13 mouse cellular contexts compared by ENCODE assay signal in the genomic region with DNA sequence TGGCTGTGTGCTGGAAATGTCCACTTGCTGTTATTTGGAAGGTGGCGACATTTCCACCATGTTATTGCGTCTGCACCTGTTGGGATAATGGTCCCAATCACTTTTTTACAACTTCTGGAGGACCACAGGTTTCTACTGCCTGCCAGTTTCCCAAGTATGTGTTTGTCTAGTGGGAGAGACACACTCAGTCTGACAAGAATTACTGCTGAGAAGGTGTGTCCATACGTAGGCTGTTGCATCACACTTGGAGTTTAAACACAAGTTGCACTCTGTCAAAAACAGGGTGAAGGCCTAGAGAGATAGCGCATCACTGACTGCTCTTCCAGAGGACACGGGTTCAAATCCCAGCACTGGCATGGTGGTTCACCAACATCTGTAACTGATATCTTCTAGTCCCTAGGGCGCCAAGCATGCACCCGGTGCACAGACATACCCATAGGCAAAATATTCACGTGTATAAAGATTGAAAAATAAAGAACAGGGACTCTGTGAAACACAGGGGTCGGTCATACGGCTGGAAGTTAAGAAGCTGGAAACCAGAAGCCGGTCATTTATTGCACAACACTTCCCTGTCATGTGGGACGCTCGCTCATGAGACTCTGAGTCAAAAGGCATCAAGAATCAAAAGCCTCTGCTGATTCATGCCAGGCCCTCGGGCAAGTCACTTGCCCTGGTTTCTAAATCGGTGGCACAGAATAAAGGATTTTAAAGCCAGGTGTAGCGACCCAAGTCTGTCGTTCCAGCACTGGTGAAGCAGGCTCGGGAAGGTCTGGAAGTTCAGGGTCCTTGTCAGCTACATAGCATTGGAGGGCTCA. TPM values are rescaled to one million over a fixed set of nuclear protein-coding genes. Genes with fewer than 3 reads are reported as not detected.
DNase-seq lines count a peak whose midpoint lies in the region; ATAC-seq and TF ChIP-seq lines count a peak whose summit lies in the region.
"Had no signal": no experiment of that assay in that cellular context is flagged by ENCODE, and none has a peak within 500 bp of the region (broad histone marks: within the 10 kb centered on the region; RNA-seq: fewer than 3 reads in every experiment).

No protein-coding gene starts in this region.

- H3K4me3 ChIP-seq in liver, adult 2 months (ENCODE audit: insufficient read depth, low read depth, low read length), result no peak overlapping the region
- no peak overlapping the region for H3K4me3 ChIP-seq in myocyte
- H3K4me3 ChIP-seq in limb, embryonic 10.5 days, result no peak overlapping the region
- H3K4me3 ChIP-seq: forebrain, embryonic 10.5 days; heart, embryonic 13.5 days; midbrain, embryonic 12.5 days had no signal

- TF ChIP-seq POLR2A in liver, adult 2 months (IDR thresholded peaks at IDR 0.05; ENCODE audit: extremely low read depth, insufficient read depth, low read length), result no peak
- no peak for TF ChIP-seq POLR2A in myocyte (IDR thresholded peaks at IDR 0.05; ENCODE audit: insufficient read length, low read depth)

- H3K4me1 ChIP-seq in liver, adult 2 months (ENCODE audit: control insufficient read depth, insufficient read depth, low read length), result no peaks in the 10 kb centered on the region
- peaks cover 4% of the 10 kb centered on the region; the same call in 1 of the 2 replicates for H3K4me1 ChIP-seq in limb, embryonic 10.5 days
- H3K4me1 ChIP-seq: midbrain, embryonic 12.5 days had no signal

- peak; percentile 70 for DNase-seq in liver, adult 2 months (ENCODE audit: extremely low read depth, low read depth, low spot score)
- DNase-seq in liver, result no peak
- DNase-seq in adrenal gland, postnatal 10 days, result peak; percentile 66
- no peak for DNase-seq in limb, embryonic 10.5 days (ENCODE audit: low spot score)
- no peak for DNase-seq in cerebellum, adult 18-20 months
- DNase-seq: cerebellum, adult 9-10 months; thymus, adult 2 months had no signal

- H3K27ac ChIP-seq in liver, adult 2 months (replicated peaks; ENCODE audit: insufficient read depth, low read depth, low read length), result no peak overlapping the region
- H3K27ac ChIP-seq in limb, embryonic 10.5 days, result no peak overlapping the region
- H3K27ac ChIP-seq: forebrain, embryonic 10.5 days; heart, embryonic 13.5 days; midbrain, embryonic 12.5 days had no signal

- no peak for TF ChIP-seq CTCF in liver, adult 2 months (IDR thresholded peaks at IDR 0.05; ENCODE audit: low read depth, low read length)

- H3K4me2 ChIP-seq in myocyte (ENCODE audit: low read depth), result peak overlapping the region; percentile 12
- H3K4me2 ChIP-seq: heart, embryonic 13.5 days; midbrain, embryonic 12.5 days had no signal

- H3K9ac ChIP-seq in liver, adult 2 months (ENCODE audit: low read depth, low read length), result no peak overlapping the region
- H3K9ac ChIP-seq: heart, embryonic 13.5 days; midbrain, embryonic 12.5 days had no signal

- H3K9me3 ChIP-seq in limb, embryonic 10.5 days (replicated peaks), result no peaks in the 10 kb centered on the region
- H3K9me3 ChIP-seq: forebrain, embryonic 10.5 days; heart, embryonic 13.5 days; midbrain, embryonic 12.5 days had no signal

- H3K27me3 ChIP-seq in liver, adult 2 months (ENCODE audit: control insufficient read depth, insufficient read depth, low read length), result no peaks in the 10 kb centered on the region
- no peaks in the 10 kb centered on the region for H3K27me3 ChIP-seq in myocyte (ENCODE audit: control insufficient read depth, insufficient read depth, insufficient read length)
- no peaks in the 10 kb centered on the region for H3K27me3 ChIP-seq in limb, embryonic 10.5 days (ENCODE audit: low read depth, poor library complexity, severe bottlenecking)
- H3K27me3 ChIP-seq: heart, embryonic 13.5 days; midbrain, embryonic 12.5 days had no signal

- no peaks in the 10 kb centered on the region for H3K36me3 ChIP-seq in liver, adult 2 months (ENCODE audit: control insufficient read depth, insufficient read depth, low read length)
- H3K36me3 ChIP-seq in myocyte (ENCODE audit: control insufficient read depth, insufficient read depth), result no peaks in the 10 kb centered on the region
- H3K36me3 ChIP-seq in limb, embryonic 10.5 days, result no peaks in the 10 kb centered on the region
- H3K36me3 ChIP-seq: forebrain, embryonic 10.5 days; heart, embryonic 13.5 days; midbrain, embryonic 12.5 days had no signal

- ATAC-seq in hematopoietic stem cell, adult 5-6 weeks (replicated peaks in 1 of 2; ENCODE audit: insufficient read depth in 1 of 2, low FRiP score in 2 of 2, low TSS enrichment in 1 of 2, low read depth in 1 of 2, poor library complexity in 2 of 2, severe bottlenecking in 2 of 2), result peak; percentile 45 to 47; a peak in 2 of 4 replicates

- no peak overlapping the region for H3ac ChIP-seq in myocyte (ENCODE audit: control insufficient read depth, insufficient read length)

- 66% methylated on average over 18 of the region's 18 CpGs for WGBS in liver, adult 2 months
- 85% methylated on average over 18 of the region's 18 CpGs for WGBS in limb, embryonic 10.5 days

- H3K79me2 ChIP-seq in liver, adult 2 months (ENCODE audit: control insufficient read depth, insufficient read depth, low read length), result no peaks in the 10 kb centered on the region
- no peaks in the 10 kb centered on the region for H3K79me2 ChIP-seq in myocyte (ENCODE audit: control insufficient read depth, insufficient read depth)

TF ChIP-seq in myocyte, 11 proteins besides CTCF, POLR2A, EP300 and RAD21:
- TF ChIP-seq CEBPB (IDR thresholded peaks at IDR 0.05; ENCODE audit: insufficient read depth, poor library complexity, severe bottlenecking) (peak; percentile 95), E2F4 (IDR thresholded peaks at IDR 0.05; ENCODE audit: insufficient read depth) (no peak), POLR2AphosphoS2 (IDR thresholded peaks at IDR 0.05; ENCODE audit: insufficient read length, low read depth) (no peak), TCF12 (IDR thresholded peaks at IDR 0.05; ENCODE audit: insufficient read depth, poor library complexity, severe bottlenecking) (no peak), TCF3 (IDR thresholded peaks at IDR 0.05; ENCODE audit: insufficient read length, low read depth) (no peak)
TF ChIP-seq in myocyte: peak in this region for 1.

RNA-seq across cellular contexts. Expression of a gene that starts 5.4 kb away (rescaled TPM):
- total RNA-seq in liver, adult 2 months (2014; rRNA removed), result 2.7 and 5.0 TPM in 2 replicates
- polyA plus RNA-seq in liver, adult 2 months (2012; rRNA removed), result 11.2 and 13.5 TPM in 2 replicates
- total RNA-seq in adrenal gland, postnatal 10 days (2021), result 10 to 100 TPM; 37.6 to 42.2 TPM
- 9.9 and 16.5 TPM in 2 replicates for total RNA-seq in hematopoietic stem cell, adult 5-6 weeks (2017)
- polyA plus RNA-seq in myocyte (2012; fragmentation: generic; extraction: Trizol), result 20.4 TPM
- 5.0 and 5.6 TPM in 2 replicates for polyA plus RNA-seq in limb, embryonic 10.5 days (2016; fragmentation: Nextera tagmentation; extraction: Ambion mirVana)

RNA-seq across cellular contexts. Expression of a gene that starts 15.3 kb away (rescaled TPM):
- 16.3 and 30.3 TPM in 2 replicates for total RNA-seq in liver, adult 2 months (2014; rRNA removed)
- polyA plus RNA-seq in liver, adult 2 months (2012; rRNA removed), result 52.0 and 70.9 TPM in 2 replicates
- 1 to 10 TPM; 2.8 to 3.5 TPM for total RNA-seq in adrenal gland, postnatal 10 days (2021)
- 4.7 and 15.7 TPM in 2 replicates for total RNA-seq in hematopoietic stem cell, adult 5-6 weeks (2017)
- polyA plus RNA-seq in myocyte (2012; fragmentation: generic; extraction: Trizol), result 5.8 TPM
- polyA plus RNA-seq in limb, embryonic 10.5 days (2016; fragmentation: Nextera tagmentation; extraction: Ambion mirVana), result 1.3 and 3.0 TPM in 2 replicates
- polyA plus RNA-seq: kidney, embryonic 14.5 days; midbrain, embryonic 12.5 days had no signal

RNA-seq across cellular contexts. Expression of a gene that starts 46.5 kb away (rescaled TPM):
- total RNA-seq in liver, adult 2 months (2014; rRNA removed), result 10.2 and 10.6 TPM in 2 replicates
- polyA plus RNA-seq in liver, adult 2 months (2012; rRNA removed), result 5.1 and 10.3 TPM in 2 replicates
- total RNA-seq in adrenal gland, postnatal 10 days (2021), result 10 to 100 TPM; 36.1 to 39.2 TPM
- not detected in 2 replicates for total RNA-seq in hematopoietic stem cell, adult 5-6 weeks (2017)
- polyA plus RNA-seq in myocyte (2012; fragmentation: generic; extraction: Trizol), result 0.12 TPM
- 0.05 TPM in 1 of 2 replicates, not detected in the other for polyA plus RNA-seq in limb, embryonic 10.5 days (2016; fragmentation: Nextera tagmentation; extraction: Ambion mirVana)
- polyA plus RNA-seq: forebrain, embryonic 10.5 days; kidney, embryonic 14.5 days had no signal

RNA-seq across cellular contexts. Expression of a gene that starts 51.7 kb away (rescaled TPM):
- 9.3 and 12.6 TPM in 2 replicates for total RNA-seq in liver, adult 2 months (2014; rRNA removed)
- 34.7 and 39.5 TPM in 2 replicates for polyA plus RNA-seq in liver, adult 2 months (2012; rRNA removed)
- 1 to 10 TPM; 7.9 to 9.5 TPM for total RNA-seq in adrenal gland, postnatal 10 days (2021)
- 0.60 and 0.63 TPM in 2 replicates for total RNA-seq in hematopoietic stem cell, adult 5-6 weeks (2017)
- 0.02 TPM for polyA plus RNA-seq in myocyte (2012; fragmentation: generic; extraction: Trizol)
- 1.1 and 1.6 TPM in 2 replicates for polyA plus RNA-seq in limb, embryonic 10.5 days (2016; fragmentation: Nextera tagmentation; extraction: Ambion mirVana)

RNA-seq across cellular contexts. Expression of a gene that starts 53.1 kb away (rescaled TPM):
- 59.2 and 64.0 TPM in 2 replicates for total RNA-seq in liver, adult 2 months (2014; rRNA removed)
- polyA plus RNA-seq in liver, adult 2 months (2012; rRNA removed), result 51.2 and 55.7 TPM in 2 replicates
- 10 to 100 TPM; 48.6 to 59.9 TPM for total RNA-seq in adrenal gland, postnatal 10 days (2021)
- total RNA-seq in hematopoietic stem cell, adult 5-6 weeks (2017), result 23.6 and 28.9 TPM in 2 replicates
- polyA plus RNA-seq in myocyte (2012; fragmentation: generic; extraction: Trizol), result 10.6 TPM
- polyA plus RNA-seq in limb, embryonic 10.5 days (2016; fragmentation: Nextera tagmentation; extraction: Ambion mirVana), result 33.2 and 33.8 TPM in 2 replicates

Comparison
In these comparisons a context has a peak if more than half of its experiments do, and no peak if none do; other contexts are left out.
1. DNase-seq: peak in liver, adult 2 months (single experiment) and adrenal gland, postnatal 10 days (single experiment); none in liver (single experiment), limb, embryonic 10.5 days (single experiment) and cerebellum, adult 18-20 months (0 of 2).
2. RNA of a gene that starts 46.5 kb away (total RNA-seq): 36.1 to 39.2 TPM in adrenal gland, postnatal 10 days and 10.2 to 10.6 TPM in liver, adult 2 months; not detected in hematopoietic stem cell, adult 5-6 weeks; every median in the first group is over 10 times any median in the second.